12 mouse cellular contexts compared by ENCODE assay signal in genomic region chr12:76891160-76891559, GRCm38 (mm10).
"Had no signal": no experiment of that assay in that cellular context is flagged by ENCODE, and none has a peak within 500 bp of the region (broad histone marks: within the 10 kb centered on the region; RNA-seq: fewer than 3 reads in every experiment).

No protein-coding gene starts in this region.

- H3K4me3 ChIP-seq: left cerebral cortex, adult 2 months; limb, embryonic 10.5 days; liver, embryonic 15.5 days had no signal

- DNase-seq: kidney, adult 9 months; lung, adult 2 months; lung, postnatal 36 days; thymus, postnatal 4 days had no signal

- ATAC-seq: intestine, postnatal 0 days; lung, postnatal 0 days; midbrain, embryonic 16.5 days had no signal

- H3K27me3 ChIP-seq: liver, embryonic 15.5 days had no signal

- H3K4me2 ChIP-seq: liver, embryonic 11.5 days; liver, embryonic 15.5 days had no signal

- H3K9ac ChIP-seq: liver, embryonic 15.5 days had no signal

- H3K9me3 ChIP-seq: limb, embryonic 10.5 days; liver, embryonic 15.5 days had no signal

- H3K27ac ChIP-seq: left cerebral cortex, adult 2 months; limb, embryonic 10.5 days; liver, embryonic 15.5 days; stomach, postnatal 0 days had no signal
